Comparison of ENCODE assay signal across 8 mouse cellular contexts in the genomic region with DNA sequence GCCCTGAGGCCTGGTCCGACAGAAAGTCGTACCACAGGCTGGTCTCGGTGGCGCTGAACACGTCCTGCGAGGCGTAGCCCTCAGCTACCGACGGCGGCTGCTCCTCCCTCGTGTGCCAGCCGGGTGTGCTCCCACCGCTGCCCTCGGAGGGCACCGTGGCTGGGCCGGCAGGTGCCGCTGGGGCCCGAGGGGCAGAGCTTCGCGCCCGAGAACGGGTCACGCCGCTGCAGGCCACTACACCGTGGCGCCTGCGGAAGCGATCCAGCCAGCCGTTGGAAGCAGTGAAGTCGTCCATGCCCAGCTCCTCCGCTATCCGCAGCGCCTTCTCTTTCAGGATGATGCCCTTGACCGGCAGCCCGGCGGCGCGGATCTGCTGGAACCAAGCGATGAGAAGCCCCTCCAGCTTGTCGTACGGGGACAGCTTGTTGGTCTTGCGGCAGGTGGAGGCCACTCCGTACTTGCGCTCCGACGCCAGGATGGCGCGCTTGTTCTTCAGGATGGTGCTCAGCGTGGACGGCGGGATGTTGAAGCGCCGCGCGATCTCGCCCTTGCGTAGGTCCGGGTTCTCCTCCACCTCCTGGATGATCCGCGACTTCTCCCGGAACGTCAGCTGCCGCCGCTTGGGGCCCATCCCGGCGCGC. TPM values are rescaled to one million over a fixed set of nuclear protein-coding genes. Genes with fewer than 3 reads are reported as not detected.
DNase-seq lines count a peak whose midpoint lies in the region; ATAC-seq and TF ChIP-seq lines count a peak whose summit lies in the region.

No protein-coding gene starts in this region.

- peak overlapping the region; percentile 92 for H3K27ac ChIP-seq in embryonic facial prominence, embryonic 15.5 days (replicated peaks)
- H3K27ac ChIP-seq in heart, embryonic 11.5 days (ENCODE audit: low read depth, low read length) = peak overlapping the region; percentile 81
- H3K27ac ChIP-seq in kidney, embryonic 15.5 days = peak overlapping the region; percentile 88
- H3K27ac ChIP-seq in liver, embryonic 14.5 days = peak overlapping the region; percentile 82
- H3K27ac ChIP-seq in stomach, embryonic 14.5 days (ENCODE audit: low read length) = peak overlapping the region; percentile 92

- no peak for TF ChIP-seq EP300 in liver, embryonic 14.5 days (IDR thresholded peaks at IDR 0.05; ENCODE audit: low read depth)

- H3K36me3 ChIP-seq in embryonic facial prominence, embryonic 15.5 days = peaks cover 14% of the 10 kb centered on the region; the same call in 1 of the 2 replicates
- peaks cover 2% of the 10 kb centered on the region; the same call in 1 of the 2 replicates for H3K36me3 ChIP-seq in heart, embryonic 11.5 days (ENCODE audit: control insufficient read depth, insufficient read depth, low read length)
- 0 out of 2 replicates have a peak, but pooled peaks cover 10% of the 10 kb centered on the region for H3K36me3 ChIP-seq in kidney, embryonic 15.5 days
- no peaks in the 10 kb centered on the region; the same call in 1 of the 2 replicates for H3K36me3 ChIP-seq in liver, embryonic 14.5 days (replicated peaks; ENCODE audit: control insufficient read depth, insufficient read depth, low read depth)
- H3K36me3 ChIP-seq in stomach, embryonic 14.5 days (ENCODE audit: control insufficient read depth, insufficient read depth, low read length) = peaks cover 6% of the 10 kb centered on the region

- under 1% methylated on average over 67 of the region's 67 CpGs for WGBS in embryonic facial prominence, embryonic 15.5 days
- WGBS in heart, embryonic 11.5 days (ENCODE audit: insufficient replicate concordance) = under 1% methylated on average over 66 of the region's 67 CpGs
- WGBS in kidney, embryonic 15.5 days = under 1% methylated on average over 67 of the region's 67 CpGs
- WGBS in liver, embryonic 14.5 days (ENCODE audit: insufficient replicate concordance) = under 1% methylated on average over 67 of the region's 67 CpGs
- under 1% methylated on average over 67 of the region's 67 CpGs for WGBS in stomach, embryonic 14.5 days

- H3K4me1 ChIP-seq in embryonic facial prominence, embryonic 15.5 days = peaks cover 49% of the 10 kb centered on the region
- H3K4me1 ChIP-seq in heart, embryonic 11.5 days (ENCODE audit: control insufficient read depth, insufficient read depth, low read length) = peaks cover 24% of the 10 kb centered on the region
- H3K4me1 ChIP-seq in kidney, embryonic 15.5 days = peaks cover 49% of the 10 kb centered on the region
- peaks cover 24 to 27% of the 10 kb centered on the region in 2 experiments for H3K4me1 ChIP-seq in liver, embryonic 14.5 days (replicated peaks; ENCODE audit: control insufficient read depth in 2 of 2, insufficient read depth in 2 of 2, low read length in 1 of 2)
- H3K4me1 ChIP-seq in stomach, embryonic 14.5 days (ENCODE audit: control insufficient read depth, insufficient read depth, low read length) = peaks cover 30% of the 10 kb centered on the region

- DNase-seq in A20 (ENCODE audit: low read depth, low spot score) = peak; percentile 69
- DNase-seq in adrenal gland, postnatal 14 days = peak; percentile 82
- peak in 1 of 3 experiments; percentile 37 for DNase-seq in liver, embryonic 14.5 days (ENCODE audit: low read depth in 3 of 3, low spot score in 3 of 3)
- peak; percentile 19 to 38 for DNase-seq in natural killer cell, adult 2 months (ENCODE audit: low spot score in 2 of 2)

- peak overlapping the region; percentile 80 for H3K4me3 ChIP-seq in embryonic facial prominence, embryonic 15.5 days (replicated peaks)
- peak overlapping the region; percentile 76 for H3K4me3 ChIP-seq in heart, embryonic 11.5 days (ENCODE audit: low read depth, low read length)
- H3K4me3 ChIP-seq in kidney, embryonic 15.5 days (replicated peaks) = peak overlapping the region; percentile 64
- peak overlapping the region; percentile 80 to 92 for H3K4me3 ChIP-seq in liver, embryonic 14.5 days (ENCODE audit: insufficient read depth in 1 of 2, low read depth in 2 of 2, low read length in 2 of 2)
- H3K4me3 ChIP-seq in stomach, embryonic 14.5 days (ENCODE audit: low read depth, low read length) = peak overlapping the region; percentile 86

- H3K4me2 ChIP-seq in embryonic facial prominence, embryonic 15.5 days (replicated peaks) = peak overlapping the region; percentile 89
- peak overlapping the region; percentile 98 for H3K4me2 ChIP-seq in heart, embryonic 11.5 days
- H3K4me2 ChIP-seq in kidney, embryonic 15.5 days = peak overlapping the region; percentile 92
- H3K4me2 ChIP-seq in liver, embryonic 14.5 days (ENCODE audit: low read depth) = peak overlapping the region; percentile 96
- H3K4me2 ChIP-seq in stomach, embryonic 14.5 days (replicated peaks; ENCODE audit: low read depth, low read length) = peak overlapping the region; percentile 97

- ATAC-seq in embryonic facial prominence, embryonic 15.5 days (ENCODE audit: insufficient number of reproducible peaks, low FRiP score, low TSS enrichment, low read depth) = peak; percentile 30
- ATAC-seq in heart, embryonic 11.5 days (replicated peaks; ENCODE audit: insufficient number of reproducible peaks, low FRiP score, low TSS enrichment) = peak; percentile 65
- ATAC-seq in kidney, embryonic 15.5 days (replicated peaks; ENCODE audit: low FRiP score) = peak; percentile 52
- peak; percentile 71 for ATAC-seq in liver, embryonic 14.5 days (ENCODE audit: insufficient read depth)
- peak; percentile 30 for ATAC-seq in stomach, embryonic 14.5 days (ENCODE audit: insufficient number of reproducible peaks, insufficient read depth, low FRiP score, low read depth)

- peak overlapping the region; percentile 97 for H3K9ac ChIP-seq in embryonic facial prominence, embryonic 15.5 days
- H3K9ac ChIP-seq in heart, embryonic 11.5 days (ENCODE audit: low read depth, low read length) = peak overlapping the region; percentile 92
- peak overlapping the region; percentile 86 for H3K9ac ChIP-seq in kidney, embryonic 15.5 days
- H3K9ac ChIP-seq in liver, embryonic 14.5 days (replicated peaks) = peak overlapping the region; percentile 87
- peak overlapping the region; percentile 93 for H3K9ac ChIP-seq in stomach, embryonic 14.5 days (replicated peaks; ENCODE audit: low read depth, low read length)

- peak; percentile 9; the same call in 1 of the 2 replicates for TF ChIP-seq CTCF in liver, embryonic 14.5 days (IDR thresholded peaks at IDR 0.05; ENCODE audit: low read depth)

- no peaks in the 10 kb centered on the region for H3K9me3 ChIP-seq in embryonic facial prominence, embryonic 15.5 days (replicated peaks)
- no peaks in the 10 kb centered on the region for H3K9me3 ChIP-seq in heart, embryonic 11.5 days (replicated peaks; ENCODE audit: control insufficient read depth, low read length)
- H3K9me3 ChIP-seq in kidney, embryonic 15.5 days (replicated peaks) = no peaks in the 10 kb centered on the region
- H3K9me3 ChIP-seq in liver, embryonic 14.5 days (ENCODE audit: control insufficient read depth, low read length) = no peaks in the 10 kb centered on the region
- no peaks in the 10 kb centered on the region for H3K9me3 ChIP-seq in stomach, embryonic 14.5 days (ENCODE audit: control insufficient read depth, low read depth, low read length)

- H3K27me3 ChIP-seq in embryonic facial prominence, embryonic 15.5 days = no peaks in the 10 kb centered on the region
- no peaks in the 10 kb centered on the region for H3K27me3 ChIP-seq in heart, embryonic 11.5 days (ENCODE audit: control insufficient read depth, insufficient read depth, low read length)
- H3K27me3 ChIP-seq in kidney, embryonic 15.5 days = no peaks in the 10 kb centered on the region
- peaks cover 1% of the 10 kb centered on the region for H3K27me3 ChIP-seq in liver, embryonic 14.5 days (ENCODE audit: control insufficient read depth, insufficient read depth, low read length)
- H3K27me3 ChIP-seq in stomach, embryonic 14.5 days (ENCODE audit: control insufficient read depth, insufficient read depth, low read length) = no peaks in the 10 kb centered on the region

RNA-seq across cellular contexts. Expression of gene Cenpb, which starts 0.5 kb away (rescaled TPM):
- 65.6 and 70.4 TPM in 2 replicates for total RNA-seq in adrenal gland, postnatal 14 days (2021)
- 13.3 and 14.6 TPM in 2 replicates for polyA plus RNA-seq in embryonic facial prominence, embryonic 15.5 days (2015; fragmentation: Nextera tagmentation; extraction: Ambion mirVana)
- 4.1 and 4.6 TPM in 2 replicates for polyA plus RNA-seq in heart, embryonic 11.5 days (2014; fragmentation: Nextera tagmentation; extraction: Ambion mirVana)
- polyA plus RNA-seq in kidney, embryonic 15.5 days (2015; fragmentation: Nextera tagmentation; extraction: Ambion mirVana) = 10.6 and 10.8 TPM in 2 replicates
- polyA plus RNA-seq in liver, embryonic 14.5 days (2012; rRNA removed) = 11.0 and 12.4 TPM in 2 replicates
- polyA plus RNA-seq in liver, embryonic 14.5 days (2014; fragmentation: Nextera tagmentation; extraction: Ambion mirVana) = 2.7 and 3.0 TPM in 2 replicates
- 9.0 and 9.9 TPM in 2 replicates for polyA plus RNA-seq in stomach, embryonic 14.5 days (2014; fragmentation: Nextera tagmentation; extraction: Ambion mirVana)

RNA-seq across cellular contexts. Expression of gene Cdc25b, which starts 7.4 kb away (rescaled TPM):
- total RNA-seq in adrenal gland, postnatal 14 days (2021) = 16.1 and 17.8 TPM in 2 replicates
- 52.3 and 59.1 TPM in 2 replicates for polyA plus RNA-seq in embryonic facial prominence, embryonic 15.5 days (2015; fragmentation: Nextera tagmentation; extraction: Ambion mirVana)
- polyA plus RNA-seq in heart, embryonic 11.5 days (2014; fragmentation: Nextera tagmentation; extraction: Ambion mirVana) = 41.1 and 41.8 TPM in 2 replicates
- 62.1 and 71.5 TPM in 2 replicates for polyA plus RNA-seq in kidney, embryonic 15.5 days (2015; fragmentation: Nextera tagmentation; extraction: Ambion mirVana)
- polyA plus RNA-seq in liver, embryonic 14.5 days (2012; rRNA removed) = 156 and 166 TPM in 2 replicates
- 184 and 209 TPM in 2 replicates for polyA plus RNA-seq in liver, embryonic 14.5 days (2014; fragmentation: Nextera tagmentation; extraction: Ambion mirVana)
- 58.0 and 63.4 TPM in 2 replicates for polyA plus RNA-seq in stomach, embryonic 14.5 days (2014; fragmentation: Nextera tagmentation; extraction: Ambion mirVana)

RNA-seq across cellular contexts. Expression of gene Spef1, which starts 7.7 kb away (rescaled TPM):
- total RNA-seq in adrenal gland, postnatal 14 days (2021) = 7.0 and 7.5 TPM in 2 replicates
- polyA plus RNA-seq in embryonic facial prominence, embryonic 15.5 days (2015; fragmentation: Nextera tagmentation; extraction: Ambion mirVana) = 10.3 and 15.2 TPM in 2 replicates
- polyA plus RNA-seq in heart, embryonic 11.5 days (2014; fragmentation: Nextera tagmentation; extraction: Ambion mirVana) = 1.2 and 1.7 TPM in 2 replicates
- polyA plus RNA-seq in kidney, embryonic 15.5 days (2015; fragmentation: Nextera tagmentation; extraction: Ambion mirVana) = 3.2 and 3.6 TPM in 2 replicates
- polyA plus RNA-seq in liver, embryonic 14.5 days (2012; rRNA removed) = 2.2 TPM in 2 replicates
- polyA plus RNA-seq in liver, embryonic 14.5 days (2014; fragmentation: Nextera tagmentation; extraction: Ambion mirVana) = 1.3 and 1.4 TPM in 2 replicates
- polyA plus RNA-seq in stomach, embryonic 14.5 days (2014; fragmentation: Nextera tagmentation; extraction: Ambion mirVana) = 9.2 and 9.8 TPM in 2 replicates

RNA-seq across cellular contexts. Expression of gene 1700037H04Rik, which starts 19.5 kb away (rescaled TPM):
- 69.4 and 79.8 TPM in 2 replicates for total RNA-seq in adrenal gland, postnatal 14 days (2021)
- 67.3 and 69.3 TPM in 2 replicates for polyA plus RNA-seq in embryonic facial prominence, embryonic 15.5 days (2015; fragmentation: Nextera tagmentation; extraction: Ambion mirVana)
- 83.0 and 83.4 TPM in 2 replicates for polyA plus RNA-seq in heart, embryonic 11.5 days (2014; fragmentation: Nextera tagmentation; extraction: Ambion mirVana)
- polyA plus RNA-seq in kidney, embryonic 15.5 days (2015; fragmentation: Nextera tagmentation; extraction: Ambion mirVana) = 82.9 and 91.1 TPM in 2 replicates
- 105 and 125 TPM in 2 replicates for polyA plus RNA-seq in liver, embryonic 14.5 days (2012; rRNA removed)
- polyA plus RNA-seq in liver, embryonic 14.5 days (2014; fragmentation: Nextera tagmentation; extraction: Ambion mirVana) = 129 and 153 TPM in 2 replicates
- 84.6 and 88.9 TPM in 2 replicates for polyA plus RNA-seq in stomach, embryonic 14.5 days (2014; fragmentation: Nextera tagmentation; extraction: Ambion mirVana)

RNA-seq across cellular contexts. Expression of gene Ap5s1, which starts 27.5 kb away (rescaled TPM):
- total RNA-seq in adrenal gland, postnatal 14 days (2021) = 17.3 and 17.7 TPM in 2 replicates
- 27.9 and 28.0 TPM in 2 replicates for polyA plus RNA-seq in embryonic facial prominence, embryonic 15.5 days (2015; fragmentation: Nextera tagmentation; extraction: Ambion mirVana)
- polyA plus RNA-seq in heart, embryonic 11.5 days (2014; fragmentation: Nextera tagmentation; extraction: Ambion mirVana) = 30.3 and 31.2 TPM in 2 replicates
- 25.6 TPM in 2 replicates for polyA plus RNA-seq in kidney, embryonic 15.5 days (2015; fragmentation: Nextera tagmentation; extraction: Ambion mirVana)
- polyA plus RNA-seq in liver, embryonic 14.5 days (2012; rRNA removed) = 19.5 and 20.0 TPM in 2 replicates
- 13.1 and 17.0 TPM in 2 replicates for polyA plus RNA-seq in liver, embryonic 14.5 days (2014; fragmentation: Nextera tagmentation; extraction: Ambion mirVana)
- 27.0 TPM in 2 replicates for polyA plus RNA-seq in stomach, embryonic 14.5 days (2014; fragmentation: Nextera tagmentation; extraction: Ambion mirVana)
